Mouse (Mus musculus) CD4-positive naive resting alpha-beta T cell, adult 76 days (primary cell): ENCODE data around the gene Ino80b. TPM values are rescaled to one million over a fixed set of nuclear protein-coding genes. Genes with fewer than 3 reads are reported as not detected.

ENCODE experiments used
- total RNA-seq: library from RNA; stranded (reverse); gene quantifications from one replicate; pipeline ENCODE4 v1.2.4, GENCODE M21; 2023

Gene Ino80b
- 25.4 TPM for total RNA-seq

GRCm38 (mm10) chr6:83125331-83125730 lies at the start of gene Ino80b:
Gene Ino80b, minus strand, starts transcription at chr6:83125431.

GRCm38 (mm10) chr6:83165607-83166242 lies 40.5 kb upstream of the Ino80b start, which contains the start of gene Dctn1:
Gene Dctn1, plus strand, starts transcription at chr6:83165920.

GRCm38 (mm10) chr6:83156259-83156684 lies 31.0 kb upstream of the Ino80b start, which contains the start of the genes Wdr54 and 1700003E16Rik:
Gene Wdr54, minus strand, starts transcription at chr6:83156397.
Gene 1700003E16Rik, plus strand, starts transcription at chr6:83156404.

GRCm38 (mm10) chr6:83134951-83135513 lies 9.8 kb upstream of the Ino80b start, which contains the start of gene Rtkn:
Gene Rtkn, plus strand, starts transcription at chr6:83135463.

GRCm38 (mm10) chr6:83120930-83121862 lies 4.0 kb downstream of the Ino80b start, which contains the start of gene Wbp1:
Gene Wbp1, minus strand, starts transcription at chr6:83121559.

GRCm38 (mm10) chr6:83115011-83115671 lies 10.1 kb downstream of the Ino80b start, which contains the start of gene Mogs:
Gene Mogs, plus strand, starts transcription at chr6:83115496.

GRCm38 (mm10) chr6:83108762-83109668 lies 16.2 kb downstream of the Ino80b start, which contains the start of gene Mrpl53:
Gene Mrpl53, plus strand, starts transcription at chr6:83109040.

GRCm38 (mm10) chr6:83101316-83101687 lies 23.9 kb downstream of the Ino80b start, which contains the start of the genes Ccdc142 and Gm42688:
Gene Ccdc142, plus strand, starts transcription at chr6:83101601.
Gene Gm42688, plus strand, starts transcription at chr6:83101617.

GRCm38 (mm10) chr6:83086121-83087035 lies 38.9 kb downstream of the Ino80b start, which contains the start of gene Lbx2:
Gene Lbx2, plus strand, starts transcription at chr6:83086367.

GRCm38 (mm10) chr6:83077630-83078323 lies 47.5 kb downstream of the Ino80b start, which contains the start of gene Pcgf1:
Gene Pcgf1, plus strand, starts transcription at chr6:83077869.

Other genes starting within 250 kb of the Ino80b start
- gene Sema4f, start 185.7 kb downstream of the Ino80b start, total RNA-seq, result 17.1 TPM
- not detected for gene M1ap, start 178.5 kb downstream of the Ino80b start, total RNA-seq
- gene Dok1, start 92.0 kb downstream of the Ino80b start, total RNA-seq, result 13.2 TPM
- gene Loxl3, start 91.3 kb downstream of the Ino80b start, total RNA-seq, result not detected
- 376 TPM for gene Aup1, start 70.9 kb downstream of the Ino80b start, total RNA-seq
- gene Htra2, start 70.2 kb downstream of the Ino80b start, total RNA-seq, result 25.8 TPM
- 11.6 TPM for gene Dqx1, start 67.6 kb downstream of the Ino80b start, total RNA-seq
- gene Tlx2, start 55.1 kb downstream of the Ino80b start, total RNA-seq, result not detected
- gene Pcgf1, start 47.6 kb downstream of the Ino80b start, total RNA-seq, result 20.6 TPM
- not detected for gene Lbx2, start 39.1 kb downstream of the Ino80b start, total RNA-seq
- 10.7 TPM for gene Ccdc142, start 23.8 kb downstream of the Ino80b start, total RNA-seq
- 6.1 TPM for gene Gm42688, start 23.8 kb downstream of the Ino80b start, total RNA-seq
- gene Mrpl53, start 16.4 kb downstream of the Ino80b start, total RNA-seq, result 24.3 TPM
- gene Mogs, start 9.9 kb downstream of the Ino80b start, total RNA-seq, result 38.4 TPM
- gene Wbp1, start 3.9 kb downstream of the Ino80b start, total RNA-seq, result 37.7 TPM
- gene Rtkn, start 10.0 kb upstream of the Ino80b start, total RNA-seq, result not detected
- gene Wdr54, start 31.0 kb upstream of the Ino80b start, total RNA-seq, result not detected
- not detected for gene 1700003E16Rik, start 31.0 kb upstream of the Ino80b start, total RNA-seq
- gene Dctn1, start 40.5 kb upstream of the Ino80b start, total RNA-seq, result 85.3 TPM
- not detected for gene Slc4a5, start 94.4 kb upstream of the Ino80b start, total RNA-seq
- gene Mthfd2, start 200.5 kb upstream of the Ino80b start, total RNA-seq, result 44.9 TPM
- gene Mob1a, start 200.6 kb upstream of the Ino80b start, total RNA-seq, result 112 TPM
- 27.1 TPM for gene Bola3, start 223.7 kb upstream of the Ino80b start, total RNA-seq